Mouse (Mus musculus): Measurements from ENCODE around the gene Gm30083. TPM values are rescaled to one million over a fixed set of nuclear protein-coding genes. Genes with fewer than 3 reads are reported as not detected.
A peak's percentile ranks its signal among the peaks of the same experiment; 100 is the strongest.

Gm30083 gene
- polyA plus RNA-seq, 1 experiment from 2014 or later = not detected

DNA sequence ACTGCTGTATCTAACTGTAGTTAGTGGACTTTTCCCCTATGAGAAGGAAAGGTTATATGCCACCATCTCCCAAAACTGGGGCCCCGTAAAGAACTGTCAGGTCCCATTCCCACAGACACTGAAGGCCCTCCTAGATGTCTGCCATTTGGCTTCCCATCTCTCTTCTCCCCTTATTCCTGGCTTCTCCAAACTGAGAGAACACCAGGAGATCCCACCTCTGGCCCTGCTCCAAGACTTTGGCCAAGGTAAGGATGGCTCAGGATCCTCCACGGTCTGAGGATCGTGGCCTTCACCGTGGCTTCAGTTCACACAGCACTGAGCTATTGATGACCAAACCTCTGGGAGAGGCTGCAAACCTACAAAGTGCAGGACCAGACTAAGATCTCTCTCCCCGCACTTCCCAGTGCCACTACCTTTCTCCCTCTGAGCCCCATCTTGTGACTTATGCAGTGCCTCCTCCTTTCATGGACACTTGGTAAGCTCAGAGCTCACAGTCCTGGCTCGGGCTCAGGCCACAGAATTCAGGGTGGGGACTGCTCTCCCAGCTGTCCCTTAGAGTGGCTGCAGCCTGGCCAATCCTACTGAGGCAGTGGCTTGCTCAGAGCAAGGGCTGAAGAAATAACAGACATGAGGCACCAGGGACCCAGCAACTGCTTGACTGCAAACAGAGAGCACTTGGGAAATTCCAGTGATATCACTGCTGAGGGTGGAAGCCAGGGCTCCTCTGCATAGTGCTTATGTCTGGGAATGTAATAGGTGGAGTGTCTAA lies 21.3 kb downstream of the Gm30083 start:
- peak overlapping the region; percentile 42; the same call in 1 of the 2 replicates for H3K27ac ChIP-seq
- H3K4me1 ChIP-seq = peaks cover 27% of the 10 kb centered on the region
- DNase-seq (ENCODE audit: low spot score) = peak; percentile 79
- H3K27me3 ChIP-seq (ENCODE audit: insufficient read depth, poor library complexity, severe bottlenecking) = peaks cover 21% of the 10 kb centered on the region
- H3K4me3 ChIP-seq = no peak overlapping the region
- 79% methylated on average over 6 of the region's 6 CpGs for whole genome bisulfite sequencing
- no peaks in the 10 kb centered on the region for H3K9me3 ChIP-seq
- no peaks in the 10 kb centered on the region for H3K36me3 ChIP-seq

GRCm38 (mm10) chr14:33993051-33993450 lies 21.9 kb downstream of the Gm30083 start:
- Histone ChIP-seq H3K4me1 (peaks cover 26% of the 10 kb centered on the region), H3K27ac (no peak overlapping the region), H3K4me3 (no peak overlapping the region), H3K9me3 (no peaks in the 10 kb centered on the region), H3K27me3 (ENCODE audit: insufficient read depth, poor library complexity, severe bottlenecking) (peaks cover 21% of the 10 kb centered on the region), H3K36me3 (no peaks in the 10 kb centered on the region)
- DNase-seq (ENCODE audit: low spot score) = peak; percentile 68
- 90% methylated on average over 9 of the region's 9 CpGs for WGBS

- peak; percentile 51 for DNase-seq (ENCODE audit: low spot score)
- H3K9me3 ChIP-seq = no peaks in the 10 kb centered on the region
- H3K4me3 ChIP-seq = no peak overlapping the region
- 69% methylated on average over 4 of the region's 4 CpGs for WGBS
- H3K27me3 ChIP-seq (ENCODE audit: insufficient read depth, poor library complexity, severe bottlenecking) = peaks cover 21% of the 10 kb centered on the region
- H3K36me3 ChIP-seq = no peaks in the 10 kb centered on the region
- H3K4me1 ChIP-seq = peaks cover 16% of the 10 kb centered on the region
- H3K27ac ChIP-seq = no peak overlapping the region
Observed at GRCm38 (mm10) chr14:33991971-33992370, 23.0 kb downstream of the Gm30083 start.

GRCm38 (mm10) chr14:33989201-33989600 lies 25.8 kb downstream of the Gm30083 start:
- WGBS = 59% methylated on average over 3 of the region's 3 CpGs
- Histone ChIP-seq H3K27me3 (ENCODE audit: insufficient read depth, poor library complexity, severe bottlenecking) (peaks cover 21% of the 10 kb centered on the region), H3K36me3 (no peaks in the 10 kb centered on the region), H3K27ac (no peak overlapping the region), H3K4me3 (no peak overlapping the region), H3K9me3 (no peaks in the 10 kb centered on the region), H3K4me1 (peaks cover 9% of the 10 kb centered on the region; the same call in 1 of the 2 replicates)
- peak; percentile 28 for DNase-seq (ENCODE audit: low spot score)

- no peak for DNase-seq (ENCODE audit: low spot score)
- WGBS = 2% methylated on average over 25 of the region's 25 CpGs
- H3K27me3 ChIP-seq (ENCODE audit: insufficient read depth, poor library complexity, severe bottlenecking) = peaks cover 24% of the 10 kb centered on the region
Observed at GRCm38 (mm10) chr14:33978604-33979059, 36.4 kb downstream of the Gm30083 start, which contains the start of gene Zfp488. Gene Zfp488, minus strand, starts transcription at chr14:33978764.

GRCm38 (mm10) chr14:33977748-33978147 lies 37.2 kb downstream of the Gm30083 start:
- Histone ChIP-seq H3K27me3 (ENCODE audit: insufficient read depth, poor library complexity, severe bottlenecking) (peaks cover 24% of the 10 kb centered on the region), H3K27ac (no peak overlapping the region), H3K9me3 (no peaks in the 10 kb centered on the region), H3K4me1 (peaks cover 3% of the 10 kb centered on the region; the same call in 1 of the 2 replicates), H3K4me3 (no peak overlapping the region), H3K36me3 (no peaks in the 10 kb centered on the region)
- no peak for DNase-seq (ENCODE audit: low spot score)
- 42% methylated on average over 7 of the region's 7 CpGs for WGBS

More at GRCm38 (mm10) chr14:33978604-33979059, 36.4 kb downstream of the Gm30083 start, which contains the start of gene Zfp488:
- Histone ChIP-seq H3K36me3 (no peaks in the 10 kb centered on the region), H3K4me1 (peaks cover 3% of the 10 kb centered on the region; the same call in 1 of the 2 replicates), H3K27ac (no peak within 1 kb of the TSS), H3K4me3 (peak within 1 kb of the TSS; percentile 52), H3K9me3 (no peaks in the 10 kb centered on the region)

- 63% methylated on average over 5 of the region's 5 CpGs for WGBS
- no peaks in the 10 kb centered on the region for H3K9me3 ChIP-seq
- H3K4me1 ChIP-seq = peaks cover 3% of the 10 kb centered on the region; the same call in 1 of the 2 replicates
- H3K27me3 ChIP-seq (ENCODE audit: insufficient read depth, poor library complexity, severe bottlenecking) = peaks cover 27% of the 10 kb centered on the region
- DNase-seq (ENCODE audit: low spot score) = no peak
- no peak overlapping the region for H3K27ac ChIP-seq
- no peaks in the 10 kb centered on the region for H3K36me3 ChIP-seq
- no peak overlapping the region for H3K4me3 ChIP-seq
Observed at GRCm38 (mm10) chr14:33974752-33975151, 40.2 kb downstream of the Gm30083 start.

DNA sequence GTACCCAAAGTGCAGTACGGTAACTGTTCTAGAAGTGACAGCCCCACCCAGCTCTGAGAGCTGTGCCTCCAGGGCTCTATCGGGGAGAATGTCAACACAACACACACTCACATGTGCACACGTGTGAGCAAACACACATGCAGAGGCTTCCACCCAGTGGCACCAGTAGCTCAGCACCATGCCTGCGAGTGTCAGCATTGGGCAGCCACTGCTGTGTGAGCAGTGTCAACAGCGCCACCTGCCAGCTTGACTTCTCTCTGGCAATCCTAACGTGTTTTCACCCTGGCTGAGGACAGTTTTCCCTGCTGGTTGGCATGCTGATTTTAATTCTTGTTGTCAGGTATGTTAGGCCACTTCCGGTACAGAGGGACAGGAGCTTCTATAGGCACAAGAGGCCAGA lies 42.3 kb downstream of the Gm30083 start:
- DNase-seq (ENCODE audit: low spot score) = no peak
- Histone ChIP-seq H3K36me3 (no peaks in the 10 kb centered on the region), H3K4me3 (no peak overlapping the region), H3K9me3 (no peaks in the 10 kb centered on the region), H3K27me3 (ENCODE audit: insufficient read depth, poor library complexity, severe bottlenecking) (peaks cover 9% of the 10 kb centered on the region), H3K4me1 (no peaks in the 10 kb centered on the region), H3K27ac (no peak overlapping the region)
- WGBS = 39% methylated on average over 7 of the region's 7 CpGs

DNA sequence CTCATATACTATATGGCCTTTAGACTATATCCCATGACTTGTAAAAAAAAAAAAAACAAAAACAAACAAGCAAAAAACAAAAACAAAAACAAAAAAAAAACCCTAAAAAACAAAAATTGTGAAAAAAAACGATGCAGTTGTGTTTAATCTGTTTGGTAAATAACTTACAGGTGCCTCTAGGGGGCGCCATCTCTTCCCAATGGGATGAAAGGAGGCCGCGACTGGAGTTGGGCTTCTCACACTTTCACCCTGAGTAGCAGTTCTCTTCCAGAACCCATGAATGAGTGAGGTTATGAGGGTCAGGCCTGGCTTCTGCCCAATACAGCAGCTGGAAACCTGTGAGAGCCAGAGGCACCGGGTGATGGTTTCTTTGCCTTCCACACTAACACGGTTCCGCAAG lies 49.3 kb downstream of the Gm30083 start:
- Histone ChIP-seq H3K4me3 (no peak overlapping the region), H3K27me3 (ENCODE audit: insufficient read depth, poor library complexity, severe bottlenecking) (no peaks in the 10 kb centered on the region; the same call in 1 of the 2 replicates), H3K9me3 (no peaks in the 10 kb centered on the region), H3K4me1 (no peaks in the 10 kb centered on the region), H3K27ac (no peak overlapping the region), H3K36me3 (no peaks in the 10 kb centered on the region)
- no peak for DNase-seq (ENCODE audit: low spot score)
- WGBS = 56% methylated on average over 7 of the region's 7 CpGs

GRCm38 (mm10) chr14:33959341-33959740 lies 55.6 kb downstream of the Gm30083 start:
- H3K9me3 ChIP-seq = no peaks in the 10 kb centered on the region
- peaks cover 11% of the 10 kb centered on the region for H3K4me1 ChIP-seq
- H3K27ac ChIP-seq = no peak overlapping the region
- H3K36me3 ChIP-seq = no peaks in the 10 kb centered on the region
- no peak overlapping the region for H3K4me3 ChIP-seq
- H3K27me3 ChIP-seq (ENCODE audit: insufficient read depth, poor library complexity, severe bottlenecking) = peaks cover 15% of the 10 kb centered on the region
- DNase-seq (ENCODE audit: low spot score) = no peak
- 9% methylated on average over 9 of the region's 9 CpGs for WGBS

- no peak for DNase-seq (ENCODE audit: low spot score)
- WGBS = 16% methylated on average over 3 of the region's 3 CpGs
Observed at GRCm38 (mm10) chr14:33958841-33959240, 56.1 kb downstream of the Gm30083 start.

GRCm38 (mm10) chr14:33958186-33958585 lies 56.8 kb downstream of the Gm30083 start:
- no peak for DNase-seq (ENCODE audit: low spot score)
- H3K27ac ChIP-seq = no peak overlapping the region
- H3K4me1 ChIP-seq = peaks cover 11% of the 10 kb centered on the region
- peaks cover 15% of the 10 kb centered on the region for H3K27me3 ChIP-seq (ENCODE audit: insufficient read depth, poor library complexity, severe bottlenecking)
- no peak overlapping the region for H3K4me3 ChIP-seq
- no peaks in the 10 kb centered on the region for H3K9me3 ChIP-seq
- no peaks in the 10 kb centered on the region for H3K36me3 ChIP-seq
- WGBS = 59% methylated on average over 4 of the region's 4 CpGs

More at GRCm38 (mm10) chr14:33958841-33959240, 56.1 kb downstream of the Gm30083 start:
- H3K27ac ChIP-seq = no peak overlapping the region
- peaks cover 11% of the 10 kb centered on the region for H3K4me1 ChIP-seq
- peaks cover 15% of the 10 kb centered on the region for H3K27me3 ChIP-seq (ENCODE audit: insufficient read depth, poor library complexity, severe bottlenecking)
- H3K9me3 ChIP-seq = no peaks in the 10 kb centered on the region
- no peak overlapping the region for H3K4me3 ChIP-seq
- no peaks in the 10 kb centered on the region for H3K36me3 ChIP-seq

DNA sequence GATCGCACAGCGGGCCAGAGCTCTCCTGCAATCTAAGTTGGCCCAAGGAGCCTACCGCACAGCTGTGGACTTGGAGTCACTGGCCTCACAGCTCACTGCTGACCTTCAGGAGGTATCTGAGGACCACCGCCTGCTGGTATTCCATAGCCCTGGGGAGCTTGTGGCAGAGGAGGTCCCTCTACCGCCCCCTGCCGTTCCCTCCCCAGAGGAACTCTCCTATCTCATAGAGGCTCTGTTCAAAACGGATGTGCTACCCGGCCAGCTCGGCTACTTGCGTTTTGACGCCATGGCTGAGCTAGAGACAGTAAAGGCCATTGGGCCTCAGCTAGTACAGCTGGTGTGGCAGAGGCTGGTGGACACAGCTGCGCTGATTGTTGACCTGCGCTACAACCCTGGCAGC lies 58.9 kb downstream of the Gm30083 start:
- Histone ChIP-seq H3K27ac (no peak overlapping the region), H3K27me3 (ENCODE audit: insufficient read depth, poor library complexity, severe bottlenecking) (peaks cover 15% of the 10 kb centered on the region), H3K36me3 (no peaks in the 10 kb centered on the region), H3K4me1 (peaks cover 15% of the 10 kb centered on the region), H3K9me3 (no peaks in the 10 kb centered on the region), H3K4me3 (no peak overlapping the region)
- no peak for DNase-seq (ENCODE audit: low spot score)
- 69% methylated on average over 13 of the region's 13 CpGs for WGBS
